In genomic region chr2:77337318-77337717, GRCm38 (mm10) we compare ENCODE assay signal across 33 mouse cellular contexts. TPM values are rescaled to one million over a fixed set of nuclear protein-coding genes. Genes with fewer than 3 reads are reported as not detected.
DNase-seq lines count a peak whose midpoint lies in the region; ATAC-seq and TF ChIP-seq lines count a peak whose summit lies in the region.
"Had no signal": no experiment of that assay in that cellular context is flagged by ENCODE, and none has a peak within 500 bp of the region (broad histone marks: within the 10 kb centered on the region; RNA-seq: fewer than 3 reads in every experiment).

No protein-coding gene starts in this region.

- no peak for ATAC-seq in forebrain, postnatal 0 days
- ATAC-seq: CD4-positive, CD25-positive, alpha-beta regulatory T cell, adult 4 months; forebrain, embryonic 15.5 days; hindbrain, embryonic 16.5 days; intestine, embryonic 15.5 days had no signal

- no peaks in the 10 kb centered on the region for H3K36me3 ChIP-seq in forebrain, postnatal 0 days (ENCODE audit: insufficient read depth)
- H3K36me3 ChIP-seq in limb, embryonic 10.5 days = no peaks in the 10 kb centered on the region
- H3K36me3 ChIP-seq: embryonic facial prominence, embryonic 10.5 days; embryonic facial prominence, embryonic 13.5 days; forebrain, embryonic 12.5 days; forebrain, embryonic 15.5 days; heart, embryonic 12.5 days; heart, embryonic 15.5 days; hindbrain, embryonic 10.5 days; hindbrain, embryonic 13.5 days; intestine, embryonic 15.5 days had no signal

- no peak for TF ChIP-seq CTCF in forebrain, postnatal 0 days (IDR thresholded peaks at IDR 0.05; ENCODE audit: low read depth)

- no peaks in the 10 kb centered on the region for H3K9me3 ChIP-seq in forebrain, postnatal 0 days (ENCODE audit: low read length)
- no peaks in the 10 kb centered on the region for H3K9me3 ChIP-seq in limb, embryonic 10.5 days (replicated peaks)
- H3K9me3 ChIP-seq: embryonic facial prominence, embryonic 10.5 days; embryonic facial prominence, embryonic 13.5 days; forebrain, embryonic 12.5 days; forebrain, embryonic 15.5 days; heart, embryonic 12.5 days; heart, embryonic 15.5 days; hindbrain, embryonic 10.5 days; hindbrain, embryonic 13.5 days; intestine, embryonic 15.5 days had no signal

- H3K27ac ChIP-seq in forebrain, postnatal 0 days (ENCODE audit: low read depth, low read length) = no peak overlapping the region
- H3K27ac ChIP-seq in limb, embryonic 10.5 days = no peak overlapping the region
- H3K27ac ChIP-seq: embryonic facial prominence, embryonic 10.5 days; embryonic facial prominence, embryonic 13.5 days; forebrain, embryonic 12.5 days; forebrain, embryonic 15.5 days; heart, embryonic 15.5 days; hindbrain, embryonic 10.5 days; hindbrain, embryonic 13.5 days; intestine, embryonic 15.5 days had no signal

- no peak overlapping the region for H3K4me2 ChIP-seq in forebrain, postnatal 0 days (ENCODE audit: low read depth)
- H3K4me2 ChIP-seq: embryonic facial prominence, embryonic 13.5 days; forebrain, embryonic 12.5 days; forebrain, embryonic 15.5 days; heart, embryonic 12.5 days; heart, embryonic 15.5 days; hindbrain, embryonic 13.5 days; intestine, embryonic 15.5 days had no signal

- H3K4me1 ChIP-seq in forebrain, postnatal 0 days (ENCODE audit: insufficient read depth) = no peaks in the 10 kb centered on the region
- H3K4me1 ChIP-seq in limb, embryonic 10.5 days = no peaks in the 10 kb centered on the region
- H3K4me1 ChIP-seq: embryonic facial prominence, embryonic 10.5 days; forebrain, embryonic 12.5 days; forebrain, embryonic 15.5 days; heart, embryonic 12.5 days; hindbrain, embryonic 13.5 days; intestine, embryonic 15.5 days had no signal

- H3K9ac ChIP-seq in forebrain, postnatal 0 days = no peak overlapping the region
- H3K9ac ChIP-seq: embryonic facial prominence, embryonic 13.5 days; forebrain, embryonic 12.5 days; forebrain, embryonic 15.5 days; heart, embryonic 12.5 days; heart, embryonic 15.5 days; hindbrain, embryonic 13.5 days; intestine, embryonic 15.5 days had no signal

- peak; percentile 43 for DNase-seq in 3134 (ENCODE audit: extremely low read depth, insufficient read length, low spot score)
- peak; percentile 60 for DNase-seq in 3T3-L1 (ENCODE audit: low read depth, low spot score)
- DNase-seq in ES-CJ7 (ENCODE audit: low read depth, low spot score) = peak; percentile 42
- DNase-seq in ZHBTc4 (ENCODE audit: low read depth, low spot score) = peak; percentile 34
- DNase-seq in thymus, postnatal 0 days (ENCODE audit: low spot score) = no peak
- no peak for DNase-seq in forebrain, postnatal 0 days
- no peak for DNase-seq in limb, embryonic 10.5 days (ENCODE audit: low spot score)
- DNase-seq: adrenal gland, adult 2 months; adrenal gland, postnatal 14 days; B cell, adult 2 months; cerebellum, adult 11-12 months; cerebellum, adult 8-10 months; cerebellum, postnatal 10 days; cerebellum, postnatal 36 days; embryo, embryonic 11 days; gastrocnemius, postnatal 10 days; gastrocnemius, postnatal 36 days; heart, postnatal 10 days; heart, postnatal 36 days; kidney, adult 11 months had no signal

- no peaks in the 10 kb centered on the region for H3K27me3 ChIP-seq in forebrain, postnatal 0 days (ENCODE audit: insufficient read depth, low read length)
- no peaks in the 10 kb centered on the region for H3K27me3 ChIP-seq in limb, embryonic 10.5 days (ENCODE audit: low read depth, poor library complexity, severe bottlenecking)
- H3K27me3 ChIP-seq: embryonic facial prominence, embryonic 13.5 days; forebrain, embryonic 12.5 days; forebrain, embryonic 15.5 days; heart, embryonic 12.5 days; heart, embryonic 15.5 days; hindbrain, embryonic 13.5 days; intestine, embryonic 15.5 days had no signal

- H3K4me3 ChIP-seq in forebrain, postnatal 0 days (ENCODE audit: low read depth, low read length) = no peak overlapping the region
- H3K4me3 ChIP-seq in limb, embryonic 10.5 days = no peak overlapping the region
- H3K4me3 ChIP-seq: embryonic facial prominence, embryonic 10.5 days; embryonic facial prominence, embryonic 13.5 days; erythroblast, embryonic 14.5 days; forebrain, embryonic 12.5 days; forebrain, embryonic 15.5 days; heart, embryonic 12.5 days; heart, embryonic 15.5 days; hindbrain, embryonic 10.5 days; hindbrain, embryonic 13.5 days; intestine, embryonic 15.5 days had no signal

- 84% methylated on average over 3 of the region's 3 CpGs for WGBS in forebrain, postnatal 0 days
- WGBS in limb, embryonic 10.5 days = 72% methylated on average over 3 of the region's 3 CpGs

RNA-seq across cellular contexts. Expression of gene Sestd1, which starts 56.9 kb away (rescaled TPM):
- 9.5 and 11.0 TPM in 2 replicates for polyA plus RNA-seq in thymus, postnatal 0 days (2015; fragmentation: Nextera tagmentation; extraction: Ambion mirVana)
- 59.6 and 59.9 TPM in 2 replicates for total RNA-seq in forebrain, postnatal 0 days (2014; rRNA removed)
- 21.7 and 28.1 TPM in 2 replicates for polyA plus RNA-seq in forebrain, postnatal 0 days (2015; fragmentation: Nextera tagmentation; extraction: Ambion mirVana)
- polyA plus RNA-seq in limb, embryonic 10.5 days (2016; fragmentation: Nextera tagmentation; extraction: Ambion mirVana) = 20.0 and 23.0 TPM in 2 replicates
- total RNA-seq: MEL had no signal
- polyA plus RNA-seq: erythroblast, embryonic 14.5 days had no signal

Comparison
In these comparisons a context has a peak if more than half of its experiments do, and no peak if none do; other contexts are left out.
1. DNase-seq: peak in 3134 (single experiment), 3T3-L1 (single experiment), ES-CJ7 (single experiment) and ZHBTc4 (single experiment); none in thymus, postnatal 0 days (single experiment), forebrain, postnatal 0 days (single experiment) and limb, embryonic 10.5 days (single experiment).